ENCODE assay signal across 8 mouse cellular contexts in genomic region chr3:123508056-123508674, GRCm38 (mm10).
A peak's percentile ranks its signal among the peaks of the same experiment; 100 is the strongest.
DNase-seq lines count a peak whose midpoint lies in the region; ATAC-seq lines count a peak whose summit lies in the region.

No protein-coding gene starts in this region.

- H3K9ac ChIP-seq in hindbrain, embryonic 12.5 days, result peak overlapping the region; percentile 88

- no peaks in the 10 kb centered on the region for H3K27me3 ChIP-seq in hindbrain, embryonic 12.5 days

- peak overlapping the region; percentile 72 for H3K4me2 ChIP-seq in hindbrain, embryonic 12.5 days (replicated peaks)

- peak; percentile 98 for ATAC-seq in hindbrain, embryonic 12.5 days (ENCODE audit: low FRiP score)

- DNase-seq in NIH3T3 (ENCODE audit: low read depth), result peak; percentile 100
- peak; percentile 99 to 100 for DNase-seq in cerebellum, postnatal 10 days
- peak; percentile 99 for DNase-seq in frontal cortex, postnatal 10 days (ENCODE audit: low spot score in 2 of 2)
- DNase-seq in layer of hippocampus, postnatal 14 days (ENCODE audit: low spot score in 2 of 2), result peak; percentile 98 to 99
- peak; percentile 99 for DNase-seq in lung, postnatal 14 days
- DNase-seq in retina, adult 2 months (ENCODE audit: low read depth, low spot score), result peak; percentile 98
- peak; percentile 99 for DNase-seq in thymus, postnatal 36 days

- H3K36me3 ChIP-seq in hindbrain, embryonic 12.5 days, result peaks cover 4% of the 10 kb centered on the region; the same call in 1 of the 2 replicates

- H3K27ac ChIP-seq in hindbrain, embryonic 12.5 days, result peak overlapping the region; percentile 98

- under 1% methylated on average over 53 of the region's 53 CpGs for WGBS in hindbrain, embryonic 12.5 days

- peaks cover 17% of the 10 kb centered on the region for H3K4me1 ChIP-seq in hindbrain, embryonic 12.5 days

- peak overlapping the region; percentile 71 for H3K4me3 ChIP-seq in hindbrain, embryonic 12.5 days

- H3K9me3 ChIP-seq in hindbrain, embryonic 12.5 days (replicated peaks), result no peaks in the 10 kb centered on the region

Comparison
In these comparisons a context has a peak if more than half of its experiments do, and no peak if none do; other contexts are left out.
1. Peak in every context shown above with its lines: DNase-seq, ATAC-seq, H3K4me3 ChIP-seq and H3K27ac ChIP-seq.